Mouse (Mus musculus) erythroblast, embryonic 14.5 days (primary cell): ENCODE results near the gene Kcnd2.

Experiments used
- GATA1 ChIP-seq: IDR thresholded peaks from 2 replicates; pipeline ENCODE4 v1.6.1; 2012; ENCODE audit warnings: low read length, inconsistent platforms, mixed read lengths
- TAL1 ChIP-seq: IDR thresholded peaks from 3 replicates; pipeline ENCODE4 v1.6.1; 2012; ENCODE audit warnings: low read length, inconsistent platforms, mixed read lengths

DNA sequence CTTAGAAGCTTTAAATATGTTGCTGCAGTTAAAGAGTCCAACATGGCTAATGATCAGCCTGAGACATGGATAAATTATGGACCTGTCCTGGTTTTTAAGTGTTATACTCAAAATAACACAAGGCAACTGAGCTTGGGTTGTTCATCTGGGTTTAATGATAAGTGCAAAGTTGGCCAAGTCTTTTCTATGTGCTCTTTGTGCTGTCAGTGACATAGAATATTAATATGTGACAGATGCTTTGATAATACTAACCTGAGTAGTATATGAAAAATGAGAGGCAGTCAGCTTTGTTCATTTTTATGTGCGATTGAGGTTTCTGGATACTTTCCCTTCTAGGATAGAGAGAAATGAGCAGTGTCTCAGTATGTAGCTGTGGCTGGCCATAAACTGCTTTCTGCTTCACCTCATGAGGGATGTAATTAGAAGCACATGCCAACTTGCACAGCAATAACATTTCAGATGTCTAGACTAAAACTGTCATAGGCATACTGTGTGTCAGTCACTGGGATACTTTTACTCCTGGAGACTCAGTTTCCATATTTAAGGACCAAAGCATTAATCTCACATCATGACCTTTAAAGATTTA, 312.3 kb downstream of the Kcnd2 start:
- TF ChIP-seq GATA1 (no peak), TAL1 (no peak)
